Mouse (Mus musculus) cerebellum, adult 11-12 months (tissue): ENCODE measurements around the gene Cdk12.
"Not testable (repeated sequence)": the region's sequence is repeated elsewhere in the genome, so short reads cannot be mapped to it uniquely, and the experiment has no call there.

ENCODE experiments used
- DNase-seq: peaks from one replicate; pipeline ENCODE4 v3.0.0; 2022

Cdk12 gene

DNA sequence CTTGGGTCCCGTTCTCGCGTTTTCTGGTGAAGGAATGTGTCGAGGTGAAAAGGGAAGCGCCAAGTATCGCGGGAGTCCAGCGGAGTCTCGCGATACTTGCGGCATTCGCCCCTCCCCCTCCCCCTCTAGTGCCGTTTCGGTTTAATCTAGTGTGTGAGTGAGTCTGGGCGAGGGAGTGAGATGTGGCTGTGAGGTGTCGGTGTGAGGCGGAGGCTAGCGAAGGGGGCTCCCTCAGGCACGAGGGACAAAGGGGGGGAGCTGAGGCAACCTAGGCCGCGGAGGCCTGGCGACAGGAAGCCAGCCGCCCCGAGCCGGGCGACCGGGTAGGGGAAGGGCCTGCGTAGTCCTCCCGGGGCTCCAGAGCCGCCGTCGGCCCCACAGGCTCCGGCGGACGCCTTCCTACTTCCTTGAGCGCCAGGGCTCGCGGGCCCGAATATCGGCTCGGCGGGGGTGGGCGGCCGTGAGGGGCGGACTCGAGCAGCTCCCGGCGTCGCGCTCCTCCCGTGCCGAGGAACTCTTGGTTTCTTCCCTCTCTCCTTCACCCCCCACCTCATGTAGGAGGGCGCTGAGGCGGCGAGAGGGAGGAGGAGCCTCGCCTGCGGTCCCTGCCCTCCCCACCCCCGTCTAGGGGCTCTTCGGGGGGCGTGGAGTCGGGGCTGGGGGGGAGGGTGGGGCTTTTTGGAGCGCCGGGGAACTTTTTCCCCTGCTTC lies at the start of gene Cdk12:
TSS of gene Cdk12 (plus strand) at position 419 of the 710 bp plus-strand sequence.
- peak; percentile 96 for DNase-seq

DNA sequence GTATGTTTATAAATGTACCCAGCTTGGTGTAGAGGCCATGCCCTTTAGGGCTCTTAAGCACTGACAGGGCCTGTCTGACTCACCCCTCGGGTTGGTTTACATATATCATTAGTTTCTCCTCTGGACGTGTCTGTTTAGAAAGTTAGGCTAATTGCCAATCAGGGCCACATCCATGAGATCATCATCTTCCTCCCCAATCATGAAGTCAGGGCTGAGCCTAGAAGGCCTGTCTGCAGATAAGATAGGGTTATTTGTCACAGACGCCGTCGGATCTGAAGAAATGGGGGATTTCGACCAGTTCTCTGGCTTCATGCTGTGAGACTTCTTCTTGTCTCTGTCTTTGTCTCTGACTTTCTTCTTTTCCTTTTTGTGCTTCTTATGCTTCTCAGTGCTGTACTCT lies 47.8 kb upstream of the Cdk12 start:
- DNase-seq = no peak

DNA sequence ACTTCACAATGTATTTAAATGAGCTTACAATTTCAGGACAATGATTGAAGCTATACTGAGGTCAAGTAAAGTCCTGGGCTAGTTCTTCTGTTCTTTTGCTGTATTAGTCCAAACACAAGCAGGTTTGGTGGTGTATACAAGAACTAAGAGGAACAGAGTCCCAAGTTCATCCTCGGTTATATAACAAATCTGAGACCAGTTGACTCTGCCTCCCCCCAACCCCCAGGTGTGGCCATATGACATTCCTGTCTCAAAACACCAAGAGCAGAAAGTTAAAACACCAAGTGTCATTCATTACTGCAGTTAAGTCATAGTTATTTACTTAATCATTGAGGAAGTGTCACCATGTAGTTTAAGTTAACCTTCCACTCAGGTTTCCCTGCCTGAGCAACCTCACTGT lies 34.5 kb upstream of the Cdk12 start:
- no peak for DNase-seq

DNA sequence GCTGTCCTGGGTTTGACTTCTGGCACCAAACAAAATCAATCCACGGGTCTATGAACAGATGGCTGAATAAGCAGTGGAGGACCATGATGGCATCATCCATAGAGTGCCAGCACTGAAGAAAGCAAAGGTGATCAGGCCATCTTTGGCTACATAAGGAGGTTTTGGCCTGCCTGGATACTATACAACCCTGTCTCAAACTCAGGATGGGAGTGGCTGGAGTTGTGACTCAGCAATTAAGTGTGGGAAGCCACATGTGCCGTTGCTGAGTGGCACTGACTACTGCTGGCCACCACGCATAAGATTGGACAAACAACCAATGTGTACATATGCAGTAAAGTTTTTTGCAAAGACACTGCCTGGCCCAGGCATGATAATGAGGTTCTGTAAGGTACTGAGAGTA lies 20.7 kb upstream of the Cdk12 start:
- not testable (repeated sequence) for DNase-seq

DNA sequence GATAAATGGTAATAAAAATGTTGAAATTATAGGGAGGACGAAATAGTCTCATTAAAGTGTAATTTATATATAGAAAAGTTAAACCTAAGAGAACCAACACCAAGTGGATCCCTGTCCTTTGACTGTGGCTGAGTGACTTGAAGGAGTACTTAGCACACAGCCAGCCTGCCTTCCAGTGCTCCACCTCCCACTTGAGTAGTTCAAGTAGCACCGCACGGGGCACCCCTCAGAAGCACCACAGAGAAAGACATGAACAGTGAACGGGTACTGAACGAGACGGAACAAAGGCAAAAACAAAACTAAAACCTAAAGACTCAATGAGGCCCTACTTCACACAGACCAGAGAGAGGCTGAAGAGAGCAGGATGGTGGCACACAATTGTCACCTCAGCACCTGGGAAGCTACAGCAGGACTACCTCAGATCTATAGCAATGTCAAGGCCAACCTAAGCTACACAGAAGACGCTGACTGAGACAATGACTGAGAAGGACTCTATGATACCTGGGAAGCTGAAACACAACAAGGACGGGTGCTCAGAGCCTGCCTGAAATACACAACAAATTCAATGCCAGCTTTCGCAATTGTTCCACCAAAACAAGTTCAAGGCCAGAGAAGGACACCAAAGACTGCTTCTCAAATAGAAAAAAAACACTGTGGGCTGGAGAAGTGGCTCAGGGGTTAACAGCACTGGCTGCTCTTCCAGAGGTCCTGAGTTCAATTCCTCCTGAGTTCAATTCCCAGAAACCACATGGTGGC lies 15.0 kb upstream of the Cdk12 start:
- no peak for DNase-seq

DNA sequence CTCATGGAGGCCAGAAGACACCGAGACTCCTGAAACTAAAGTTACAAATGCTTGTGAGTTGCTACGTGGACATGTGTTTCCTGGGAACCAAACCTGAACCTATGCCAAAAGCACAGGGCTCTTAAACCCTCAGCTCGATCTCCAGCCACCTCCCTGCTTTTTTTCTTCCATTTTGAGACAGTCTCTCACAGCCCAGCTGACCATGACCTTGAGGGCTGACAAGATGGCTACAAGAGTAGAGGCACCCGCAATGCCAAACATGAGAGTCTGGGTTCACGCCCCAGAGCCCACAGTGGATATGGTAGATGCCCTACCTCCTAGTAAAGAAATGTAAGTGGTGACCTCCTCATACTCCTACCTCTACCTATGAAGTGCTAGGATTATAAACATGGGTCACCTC lies 12.0 kb upstream of the Cdk12 start:
- no peak for DNase-seq

DNA sequence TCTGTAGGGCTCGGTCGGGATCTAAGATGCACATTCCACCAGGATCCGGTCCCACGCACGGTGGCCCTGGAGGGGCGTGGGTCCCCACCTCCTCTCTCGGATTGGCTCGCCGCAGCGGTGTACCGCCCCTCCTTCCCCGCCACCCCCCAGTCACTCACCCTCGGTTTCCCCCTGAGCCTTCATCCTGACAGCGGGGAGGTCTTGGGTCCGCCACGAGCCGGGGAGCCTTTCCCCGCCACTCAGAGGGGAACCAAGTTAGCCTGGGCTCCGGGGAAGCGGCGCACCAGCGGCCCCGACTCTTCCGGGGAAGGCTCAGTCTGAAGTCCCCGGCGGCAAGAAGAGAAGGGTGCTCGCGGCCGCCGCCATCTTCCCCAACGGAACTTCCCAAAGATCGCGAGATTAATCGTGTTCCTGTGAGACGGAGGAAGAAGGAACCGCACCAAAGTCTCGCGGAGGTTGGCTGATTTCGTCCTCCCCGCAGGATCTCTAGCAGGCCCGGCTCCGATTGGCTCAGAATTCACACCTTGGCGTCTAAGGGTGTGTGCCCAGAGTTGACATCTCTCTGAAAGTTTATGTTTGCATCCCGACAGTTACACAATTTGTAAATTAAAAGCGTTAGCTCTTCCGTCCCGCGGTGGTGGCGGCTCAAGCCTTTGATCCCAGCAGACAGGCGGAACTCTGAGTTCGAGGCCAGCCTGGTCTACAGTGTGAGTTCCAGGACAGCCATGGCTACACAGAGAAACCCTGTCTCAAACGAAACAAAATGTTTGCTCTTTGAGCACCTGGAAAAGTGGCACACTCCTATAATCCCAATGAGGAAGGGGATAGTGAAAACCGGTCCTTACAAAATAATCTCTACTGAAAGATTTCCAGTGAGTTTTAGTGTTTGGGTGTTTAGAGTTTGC lies 9.7 kb upstream of the Cdk12 start, which contains the start of gene Med1:
TSS of gene Med1 (minus strand) at position 393 of the 905 bp plus-strand sequence.
- DNase-seq = peak; percentile 89

DNA sequence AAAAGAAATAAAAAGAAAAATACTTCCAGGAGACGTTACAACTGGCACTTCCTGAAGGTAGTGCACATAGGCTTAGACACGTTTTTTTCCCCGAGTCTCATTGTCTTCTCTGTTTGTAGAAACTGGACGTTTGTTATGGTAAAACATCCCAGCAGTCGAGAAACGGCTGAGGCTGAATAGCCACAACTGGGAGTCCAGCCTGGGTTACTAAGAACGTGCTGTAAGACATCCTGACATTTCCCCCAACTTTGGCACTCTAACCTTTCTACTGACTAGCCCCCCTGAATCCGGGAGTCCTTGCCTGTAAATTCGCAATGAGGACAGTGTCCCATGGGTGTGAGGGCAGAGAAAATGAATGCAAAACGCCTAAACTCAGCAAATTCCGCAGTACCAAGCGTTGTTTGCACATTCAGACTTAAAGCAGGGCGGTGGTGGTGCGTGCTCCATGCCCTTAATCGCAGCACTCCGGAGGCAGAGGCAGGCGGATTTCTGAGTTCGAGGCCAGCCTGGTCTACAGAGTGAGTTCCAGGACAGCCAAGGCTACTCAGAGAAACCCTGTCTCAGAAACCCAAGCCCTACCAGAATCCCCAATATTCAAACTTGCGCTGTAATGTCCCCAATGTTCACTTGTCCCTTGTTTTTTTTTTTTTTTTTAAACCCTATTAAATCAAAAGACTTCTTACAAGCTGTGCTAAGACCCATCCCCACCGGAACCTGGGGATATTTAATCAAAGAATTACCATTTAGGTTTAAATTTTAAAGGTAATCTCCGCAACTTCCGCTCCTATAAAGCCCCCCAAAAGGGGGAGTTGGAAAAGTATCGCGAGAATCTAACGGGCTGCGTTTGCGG lies 843 bp upstream of the Cdk12 start:
- peak; percentile 44 for DNase-seq

DNA sequence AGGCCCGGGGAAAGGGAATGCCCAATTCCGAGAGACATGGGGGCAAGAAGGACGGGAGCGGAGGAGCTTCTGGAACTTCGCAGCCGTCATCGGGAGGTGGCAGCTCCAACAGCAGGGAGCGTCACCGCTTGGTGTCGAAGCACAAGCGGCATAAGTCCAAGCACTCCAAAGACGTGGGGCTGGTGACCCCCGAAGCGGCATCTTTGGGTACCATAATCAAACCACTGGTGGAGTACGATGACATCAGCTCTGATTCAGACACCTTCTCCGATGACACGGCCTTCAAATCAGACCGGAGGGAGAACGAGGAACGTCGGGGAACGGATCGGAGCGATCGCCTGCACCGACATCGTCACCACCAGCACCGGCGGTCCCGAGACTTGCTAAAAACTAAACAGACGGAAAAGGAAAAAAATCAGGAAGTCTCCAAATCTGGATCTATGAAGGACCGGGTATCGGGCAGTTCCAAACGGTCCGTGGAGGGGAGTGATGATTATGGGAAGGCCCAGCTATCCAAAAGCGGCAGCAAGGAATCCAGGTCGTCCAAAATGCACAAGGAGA lies 572 bp downstream of the Cdk12 start:
- DNase-seq = peak; percentile 58

DNA sequence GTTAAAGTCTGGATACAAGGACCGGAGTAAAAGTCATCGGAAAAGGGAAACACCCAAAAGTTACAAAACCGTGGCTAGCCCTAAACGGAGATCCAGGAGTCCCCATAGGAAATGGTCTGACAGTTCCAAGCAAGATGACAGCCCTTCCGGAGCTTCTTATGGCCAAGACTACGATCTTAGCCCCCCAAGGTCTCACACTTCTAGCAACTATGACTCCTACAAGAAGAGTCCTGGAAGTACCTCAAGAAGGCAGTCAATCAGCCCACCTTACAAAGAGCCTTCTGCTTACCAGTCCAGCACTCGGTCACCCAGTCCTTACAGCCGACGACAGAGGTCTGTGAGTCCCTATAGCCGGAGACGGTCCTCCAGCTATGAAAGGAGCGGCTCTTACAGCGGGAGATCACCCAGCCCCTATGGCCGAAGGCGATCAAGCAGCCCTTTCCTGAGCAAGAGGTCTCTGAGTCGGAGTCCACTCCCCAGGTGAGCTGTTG lies 1.1 kb downstream of the Cdk12 start:
- no peak for DNase-seq

DNA sequence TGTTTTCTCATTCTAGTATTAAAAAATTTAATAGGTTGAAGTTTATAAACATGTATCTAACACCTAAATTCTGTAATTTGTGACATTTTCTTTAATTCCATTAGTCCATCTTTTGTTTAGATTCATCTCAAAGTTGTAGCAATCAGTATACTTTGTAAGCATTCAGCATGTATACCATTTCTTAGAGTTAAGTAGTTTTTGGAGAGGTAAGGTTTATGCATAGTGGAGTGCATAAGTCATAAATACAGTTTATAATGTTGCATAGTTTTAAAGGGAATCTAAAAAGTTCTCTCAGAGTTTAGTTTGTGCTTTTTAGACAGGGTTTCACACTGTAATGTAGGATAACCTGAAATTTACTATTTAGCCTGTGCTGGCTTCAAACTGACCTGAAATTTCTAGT lies 2.6 kb downstream of the Cdk12 start:
- DNase-seq = no peak

DNA sequence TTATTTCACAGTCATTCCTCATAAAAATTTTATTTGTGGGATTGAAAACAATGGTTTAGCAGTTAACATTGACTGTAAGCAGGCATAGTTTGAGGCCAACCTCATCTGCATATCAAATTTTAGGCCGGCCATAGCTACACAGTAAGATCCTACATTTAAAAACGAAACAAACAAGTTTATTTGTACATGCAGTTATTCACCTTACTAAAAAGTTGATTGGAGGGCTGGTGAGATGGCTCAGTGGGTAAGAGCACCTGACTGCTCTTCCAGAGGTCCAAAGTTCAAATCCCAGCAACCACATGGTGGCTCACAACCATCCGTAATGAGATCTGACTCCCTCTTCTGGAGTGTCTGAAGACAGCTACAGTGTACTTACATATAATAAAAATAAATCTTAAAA lies 3.4 kb downstream of the Cdk12 start:
- not testable (repeated sequence) for DNase-seq

DNA sequence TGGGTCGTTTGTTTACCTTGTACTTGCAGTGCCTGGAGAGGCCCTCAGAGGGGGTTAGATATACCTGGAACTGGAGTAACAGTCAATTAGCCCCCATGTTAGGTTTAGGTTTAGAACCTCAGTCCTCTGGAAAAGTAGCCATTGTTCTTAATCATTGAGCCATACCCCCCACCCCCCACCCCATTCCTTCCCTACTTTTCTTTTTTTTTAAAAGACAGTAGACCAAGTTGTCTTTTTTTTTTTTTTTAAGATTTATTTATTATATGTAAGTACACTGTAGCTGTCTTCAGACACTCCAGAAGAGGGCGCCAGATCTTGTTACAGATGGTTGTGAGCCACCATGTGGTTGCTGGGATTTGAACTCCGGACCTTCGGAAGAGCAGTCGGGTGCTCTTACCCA lies 6.8 kb downstream of the Cdk12 start:
- DNase-seq = not testable (repeated sequence)

DNA sequence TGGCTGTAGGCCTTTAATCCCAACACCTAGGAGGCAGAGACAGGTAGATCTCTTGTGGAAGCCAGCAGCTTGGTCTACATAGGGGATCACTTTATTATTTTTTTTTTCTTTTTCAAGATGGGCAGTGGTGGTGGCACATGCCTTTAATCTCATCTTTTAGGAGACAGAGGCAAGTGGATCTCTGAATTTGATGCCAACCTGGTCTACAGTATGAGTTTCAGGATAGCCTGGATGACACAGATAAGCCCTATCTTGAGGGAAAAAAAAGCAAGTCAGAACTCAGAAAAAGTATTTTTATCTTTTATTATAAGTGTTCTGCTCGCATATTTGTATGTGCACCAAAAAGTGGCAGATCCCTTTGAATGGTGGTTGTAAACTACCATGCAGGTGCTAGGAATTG lies 10.5 kb downstream of the Cdk12 start:
- no peak for DNase-seq

DNA sequence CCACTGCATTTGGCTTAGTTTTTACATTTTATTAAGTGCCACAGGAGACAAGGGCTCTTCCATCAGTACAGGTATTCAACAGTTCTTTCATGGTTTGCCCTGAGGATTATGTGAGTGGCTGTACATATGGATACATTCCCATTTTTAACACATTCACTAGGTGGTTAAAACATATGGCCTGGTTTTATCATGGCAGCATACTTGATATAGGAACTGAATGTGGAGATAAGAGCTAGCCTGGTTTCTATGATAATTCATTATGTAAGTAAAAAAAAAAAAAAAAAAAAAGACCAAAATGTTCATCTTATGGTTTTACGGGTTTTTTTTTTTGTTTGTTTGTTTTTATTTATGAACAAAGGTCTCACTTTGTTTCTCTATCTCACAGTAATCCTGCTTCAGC lies 23.5 kb downstream of the Cdk12 start:
- DNase-seq = no peak

DNA sequence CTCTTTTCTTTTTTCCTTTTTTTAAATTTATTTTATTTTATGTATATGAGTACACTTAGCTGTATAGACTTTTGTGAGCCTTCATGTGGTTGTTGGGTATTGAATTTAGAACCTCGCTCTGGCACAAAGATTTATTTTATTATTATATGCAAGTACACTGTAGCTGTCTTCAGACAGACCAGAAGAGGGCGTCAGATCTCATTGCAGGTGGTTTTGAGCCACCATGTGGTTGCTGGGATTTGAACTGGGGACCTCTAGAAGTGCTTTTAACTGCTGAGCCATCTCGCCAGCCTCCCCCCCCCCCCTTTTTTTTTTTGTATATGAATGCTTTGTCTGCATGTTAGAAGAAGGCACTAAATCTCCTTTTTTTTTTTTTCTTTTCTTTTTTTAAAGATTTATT lies 35.6 kb downstream of the Cdk12 start:
- no peak for DNase-seq

DNA sequence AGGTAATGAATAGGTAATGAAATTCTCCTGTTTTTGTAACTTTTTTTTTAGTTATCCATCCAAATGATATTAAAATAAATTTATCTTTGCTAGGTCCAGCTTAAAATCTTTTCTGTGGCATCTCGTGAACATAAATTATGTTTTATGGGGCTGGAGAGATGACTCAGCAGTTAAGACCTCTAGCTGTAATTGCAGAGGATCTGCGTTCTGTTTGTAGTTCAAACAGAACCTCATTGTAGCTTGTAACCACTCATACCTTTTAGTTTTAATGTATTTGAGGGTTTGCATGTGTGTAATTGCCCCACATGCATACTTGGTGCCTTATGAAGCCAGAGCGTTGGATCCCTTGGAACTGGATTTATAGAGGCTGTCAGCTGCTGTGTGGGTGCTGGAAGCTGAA lies 36.1 kb downstream of the Cdk12 start:
- no peak for DNase-seq

DNA sequence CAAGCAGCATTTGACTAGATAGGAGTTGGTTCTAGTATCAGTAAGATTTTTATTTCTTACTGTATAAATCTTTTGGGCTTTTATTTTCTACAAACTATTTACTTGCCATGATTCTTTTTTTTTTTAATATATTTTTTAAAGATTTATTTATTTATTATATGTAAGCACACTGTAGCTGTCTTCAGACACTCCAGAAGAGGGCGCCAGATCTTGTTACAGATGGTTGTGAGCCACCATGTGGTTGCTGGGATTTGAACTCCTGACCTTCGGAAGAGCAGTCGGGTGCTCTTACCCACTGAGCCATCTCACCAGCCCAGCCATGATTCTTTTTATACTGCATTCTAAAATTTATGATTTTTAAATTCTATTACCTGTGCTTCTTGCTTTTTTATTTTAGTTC lies 40.1 kb downstream of the Cdk12 start:
- not testable (repeated sequence) for DNase-seq

DNA sequence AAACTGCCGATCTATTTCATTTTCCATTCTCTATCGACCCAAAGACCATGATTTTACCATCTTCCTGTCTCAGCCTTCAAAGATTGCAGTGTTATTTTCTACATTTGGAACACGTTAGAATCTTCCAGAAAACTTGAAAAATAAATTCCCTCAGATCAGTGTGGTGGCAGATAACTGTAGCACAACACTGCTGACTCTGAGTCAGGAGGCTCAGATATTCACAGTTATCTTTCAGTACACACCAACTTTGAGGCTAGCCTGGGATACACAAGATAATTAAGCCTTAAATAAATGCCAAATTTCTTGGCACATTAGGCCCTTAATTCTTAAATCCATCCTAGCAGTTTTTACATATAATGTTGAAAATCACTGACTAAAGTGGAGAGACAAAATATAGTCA lies 41.6 kb downstream of the Cdk12 start:
- DNase-seq = no peak

DNA sequence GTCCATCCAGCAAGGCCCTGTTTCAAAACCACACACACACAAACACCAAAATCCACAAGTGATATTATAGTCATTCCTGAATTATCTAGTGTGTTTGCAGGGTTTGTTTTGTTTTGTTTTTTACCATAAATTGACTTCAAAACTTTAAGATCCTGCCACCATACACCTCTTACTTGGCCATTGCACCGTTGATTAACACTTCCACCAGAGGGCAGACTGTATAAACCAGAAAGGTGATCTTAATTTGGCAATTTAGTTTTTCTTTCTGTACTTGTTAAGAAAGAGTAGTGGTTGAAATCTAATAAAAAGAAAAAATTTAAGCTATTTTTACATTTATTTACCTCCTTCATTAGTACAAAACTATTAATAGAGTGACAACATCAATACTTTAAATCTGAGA lies 44.5 kb downstream of the Cdk12 start:
- no peak for DNase-seq

DNA sequence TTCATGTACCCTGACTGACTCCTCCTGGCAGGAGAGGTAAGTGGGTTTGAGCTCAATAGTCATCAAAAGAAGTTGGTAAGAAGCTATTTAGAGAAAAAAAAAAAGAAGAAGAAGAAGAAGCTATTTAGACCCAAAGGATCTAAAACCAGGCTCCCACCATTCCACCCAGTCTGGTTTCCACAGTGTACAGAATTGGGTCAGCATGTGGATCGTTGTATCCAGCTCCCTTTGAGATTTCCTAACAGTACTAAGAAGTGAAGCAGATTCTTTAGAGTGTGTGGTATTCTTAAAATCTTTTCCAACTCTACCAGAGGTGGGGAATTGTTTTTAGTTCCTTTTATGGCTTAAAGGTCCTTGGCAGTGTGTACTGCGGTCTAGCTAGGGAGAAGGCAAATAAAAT lies 50.9 kb downstream of the Cdk12 start:
- no peak for DNase-seq
